Mouse (Mus musculus) hindbrain, embryonic 10.5 days (tissue): ENCODE results near the gene Snapc3. TPM values are rescaled to one million over a fixed set of nuclear protein-coding genes. Genes with fewer than 3 reads are reported as not detected.
A peak's percentile ranks its signal among the peaks of the same experiment; 100 is the strongest.

Experiments
- DNase-seq: peaks from one replicate; pipeline ENCODE4 v3.0.0-alpha.2; 2017; ENCODE audit warnings: low spot score
- H3K27ac ChIP-seq: fragments of 300-500 bp; sonication (generic); 2 replicates; pipeline ENCODE4 v1.5.1; 2016; ENCODE audit warnings: mild to moderate bottlenecking, moderate library complexity
- H3K27me3 ChIP-seq: fragments of 300-500 bp; sonication (generic); 2 replicates; pipeline ENCODE4 v1.6.1; 2016; ENCODE audit warnings: mild to moderate bottlenecking; ENCODE audit not compliant: poor library complexity, insufficient read depth, severe bottlenecking
- H3K36me3 ChIP-seq: fragments of 300-500 bp; sonication (generic); 2 replicates; pipeline ENCODE4 v1.6.1; 2016; ENCODE audit warnings: mild to moderate bottlenecking, moderate library complexity
- H3K4me1 ChIP-seq: fragments of 300-500 bp; sonication (generic); replicated peaks from 2 replicates; pipeline ENCODE4 v1.6.1; 2016; ENCODE audit warnings: mild to moderate bottlenecking
- H3K4me3 ChIP-seq: fragments of 300-500 bp; sonication (generic); 2 replicates; pipeline ENCODE4 v1.5.1; 2016; ENCODE audit warnings: mild to moderate bottlenecking, moderate library complexity
- H3K9me3 ChIP-seq: fragments of 300-500 bp; sonication (generic); 2 replicates; pipeline ENCODE4 v1.6.1; 2016; ENCODE audit warnings: mild to moderate bottlenecking, moderate library complexity
- WGBS: fragments of 180-500 bp; shearing (Covaris S2); methylation state at CpG from one replicate; pipeline ENCODE4 v1.1.7; 2016; 5-methylcytosine and 5-hydroxymethylcytosine counted together
- polyA plus RNA-seq: library from polyadenylated mRNA; unstranded; fragments of >200 nt; fragmentation: Nextera tagmentation; extraction: Ambion mirVana; gene quantifications from 2 replicates; pipeline ENCODE4 v1.2.1, GENCODE M21; 2016

The Snapc3 gene
- polyA plus RNA-seq, result 63.8 and 65.1 TPM in 2 replicates

- 2% methylated on average over 41 of the region's 41 CpGs for whole genome bisulfite sequencing
- Histone ChIP-seq H3K27ac (peak within 1 kb of the TSS; percentile 93), H3K36me3 (peaks cover 21% of the 10 kb centered on the region), H3K4me3 (peak within 1 kb of the TSS; percentile 96), H3K9me3 (no peaks in the 10 kb centered on the region; the same call in 1 of the 2 replicates), H3K27me3 (no peaks in the 10 kb centered on the region), H3K4me1 (peaks cover 16% of the 10 kb centered on the region)
- DNase-seq, result peak; percentile 97
Observed at GRCm38 (mm10) chr4:83417160-83417819, at the start of gene Snapc3. Gene Snapc3 (plus strand): TSS chr4:83417724.

- Histone ChIP-seq H3K27ac (no peak overlapping the region), H3K36me3 (no peaks in the 10 kb centered on the region), H3K4me3 (no peak overlapping the region), H3K27me3 (no peaks in the 10 kb centered on the region), H3K4me1 (no peaks in the 10 kb centered on the region), H3K9me3 (no peaks in the 10 kb centered on the region)
- 81% methylated on average over 4 of the region's 4 CpGs for WGBS
- DNase-seq, result no peak
Observed at GRCm38 (mm10) chr4:83373381-83373780, 44.1 kb upstream of the Snapc3 start.

- no peaks in the 10 kb centered on the region for H3K36me3 ChIP-seq
- H3K27ac ChIP-seq, result no peak overlapping the region
- WGBS, result 89% methylated on average over 6 of the region's 6 CpGs
- H3K4me3 ChIP-seq, result no peak overlapping the region
- H3K27me3 ChIP-seq, result no peaks in the 10 kb centered on the region
- no peaks in the 10 kb centered on the region for H3K4me1 ChIP-seq
- no peak for DNase-seq
- H3K9me3 ChIP-seq, result no peaks in the 10 kb centered on the region
Observed at GRCm38 (mm10) chr4:83375650-83376049, 41.9 kb upstream of the Snapc3 start.

- WGBS, result 78% methylated on average over 7 of the region's 7 CpGs
- DNase-seq, result no peak
- H3K9me3 ChIP-seq, result no peaks in the 10 kb centered on the region
- no peaks in the 10 kb centered on the region for H3K4me1 ChIP-seq
- no peak overlapping the region for H3K27ac ChIP-seq
- H3K36me3 ChIP-seq, result no peaks in the 10 kb centered on the region
- no peak overlapping the region for H3K4me3 ChIP-seq
- no peaks in the 10 kb centered on the region for H3K27me3 ChIP-seq
Observed at GRCm38 (mm10) chr4:83376461-83377015, 41.0 kb upstream of the Snapc3 start.

- DNase-seq, result no peak
- H3K36me3 ChIP-seq, result no peaks in the 10 kb centered on the region
- no peaks in the 10 kb centered on the region for H3K9me3 ChIP-seq
- H3K4me3 ChIP-seq, result no peak overlapping the region
- H3K4me1 ChIP-seq, result peaks cover 5% of the 10 kb centered on the region; the same call in 1 of the 2 replicates
- H3K27ac ChIP-seq, result no peak overlapping the region
- no peaks in the 10 kb centered on the region for H3K27me3 ChIP-seq
Observed at GRCm38 (mm10) chr4:83379036-83379435, 38.5 kb upstream of the Snapc3 start.

- Histone ChIP-seq H3K4me1 (peaks cover 5% of the 10 kb centered on the region; the same call in 1 of the 2 replicates), H3K4me3 (no peak overlapping the region), H3K36me3 (no peaks in the 10 kb centered on the region), H3K27me3 (no peaks in the 10 kb centered on the region), H3K9me3 (no peaks in the 10 kb centered on the region), H3K27ac (no peak overlapping the region)
- WGBS, result 90% methylated on average over 6 of the region's 6 CpGs
- no peak for DNase-seq
Observed at GRCm38 (mm10) chr4:83379746-83380145, 37.8 kb upstream of the Snapc3 start.

- no peaks in the 10 kb centered on the region for H3K9me3 ChIP-seq
- WGBS, result 86% methylated on average over 4 of the region's 4 CpGs
- H3K4me3 ChIP-seq, result no peak overlapping the region
- DNase-seq, result no peak
- H3K36me3 ChIP-seq, result no peaks in the 10 kb centered on the region
- H3K4me1 ChIP-seq, result peaks cover 5% of the 10 kb centered on the region; the same call in 1 of the 2 replicates
- no peaks in the 10 kb centered on the region for H3K27me3 ChIP-seq
- no peak overlapping the region for H3K27ac ChIP-seq
Observed at GRCm38 (mm10) chr4:83380266-83380665, 37.3 kb upstream of the Snapc3 start.

- H3K9me3 ChIP-seq, result no peaks in the 10 kb centered on the region
- no peak for DNase-seq
- H3K4me3 ChIP-seq, result no peak overlapping the region
- H3K27ac ChIP-seq, result no peak overlapping the region
- no peaks in the 10 kb centered on the region for H3K27me3 ChIP-seq
- no peaks in the 10 kb centered on the region for H3K36me3 ChIP-seq
- 59% methylated on average over 6 of the region's 6 CpGs for WGBS
- peaks cover 5% of the 10 kb centered on the region; the same call in 1 of the 2 replicates for H3K4me1 ChIP-seq
Observed at GRCm38 (mm10) chr4:83383899-83384490, 33.5 kb upstream of the Snapc3 start.

- H3K9me3 ChIP-seq, result no peaks in the 10 kb centered on the region
- no peak for DNase-seq
- H3K4me1 ChIP-seq, result peaks cover 5% of the 10 kb centered on the region; the same call in 1 of the 2 replicates
- no peaks in the 10 kb centered on the region for H3K27me3 ChIP-seq
- H3K36me3 ChIP-seq, result no peaks in the 10 kb centered on the region
- H3K27ac ChIP-seq, result no peak overlapping the region
- no peak overlapping the region for H3K4me3 ChIP-seq
Observed at GRCm38 (mm10) chr4:83385091-83385490, 32.4 kb upstream of the Snapc3 start.

- Histone ChIP-seq H3K27me3 (no peaks in the 10 kb centered on the region), H3K9me3 (no peaks in the 10 kb centered on the region), H3K27ac (no peak overlapping the region), H3K4me1 (no peaks in the 10 kb centered on the region), H3K4me3 (no peak overlapping the region), H3K36me3 (no peaks in the 10 kb centered on the region)
- WGBS, result 59% methylated on average over 2 of the region's 2 CpGs
- no peak for DNase-seq
Observed at GRCm38 (mm10) chr4:83390551-83390950, 27.0 kb upstream of the Snapc3 start.

- Histone ChIP-seq H3K36me3 (no peaks in the 10 kb centered on the region), H3K4me3 (no peak overlapping the region), H3K9me3 (no peaks in the 10 kb centered on the region), H3K27me3 (no peaks in the 10 kb centered on the region), H3K4me1 (no peaks in the 10 kb centered on the region), H3K27ac (no peak overlapping the region)
- 19% methylated on average over 3 of the region's 3 CpGs for WGBS
- DNase-seq, result no peak
Observed at GRCm38 (mm10) chr4:83391956-83392355, 25.6 kb upstream of the Snapc3 start.

- Histone ChIP-seq H3K27me3 (no peaks in the 10 kb centered on the region), H3K4me3 (no peak overlapping the region), H3K9me3 (no peaks in the 10 kb centered on the region), H3K4me1 (peaks cover under 1% of the 10 kb centered on the region; the same call in 1 of the 2 replicates), H3K36me3 (no peaks in the 10 kb centered on the region), H3K27ac (no peak overlapping the region)
- WGBS, result 92% methylated on average over 1 of the region's 1 CpGs
- DNase-seq, result no peak
Observed at GRCm38 (mm10) chr4:83393733-83394132, 23.8 kb upstream of the Snapc3 start.

- Histone ChIP-seq H3K4me1 (peaks cover 3% of the 10 kb centered on the region; the same call in 1 of the 2 replicates), H3K4me3 (no peak overlapping the region), H3K36me3 (no peaks in the 10 kb centered on the region), H3K27me3 (no peaks in the 10 kb centered on the region), H3K9me3 (no peaks in the 10 kb centered on the region), H3K27ac (no peak overlapping the region)
- no peak for DNase-seq
- WGBS, result 93% methylated on average over 4 of the region's 4 CpGs
Observed at GRCm38 (mm10) chr4:83396346-83396745, 21.2 kb upstream of the Snapc3 start.
